Mouse (Mus musculus) embryonic facial prominence, embryonic 13.5 days (tissue): ENCODE measurements around the gene Stx17. TPM values are rescaled to one million over a fixed set of nuclear protein-coding genes. Genes with fewer than 3 reads are reported as not detected.

ENCODE experiments used
- microRNA counts: library from miRNA; unstranded; fragments of <30 nt; microRNA quantifications from one replicate; lab custom pipeline; 2016
- microRNA-seq: library from miRNA; unstranded; fragments of <30 nt; microRNA quantifications from one replicate; pipeline ENCODE4, GENCODE M21; 2016
- polyA plus RNA-seq: library from polyadenylated mRNA; unstranded; fragments of >200 nt; fragmentation: Nextera tagmentation; extraction: Ambion mirVana; gene quantifications from 2 replicates; pipeline ENCODE4 v1.2.1, GENCODE M21; 2015

The Stx17 gene
- polyA plus RNA-seq, 1 experiment from 2014 or later = 37.4 TPM

MicroRNAs within 50 kb of the gene (microRNA counts, 519-probe panel; counts per million panel counts)
- microRNA mmu-miR-1958 (lab: Ali Mortazavi, UCI) = 236 counts per million, percentile 44 among the panel's probes with 10 or more counts

Small RNA genes within 50 kb of the gene (microRNA-seq; reads per million reads assigned to microRNA genes)
- gene Mir1958 = not detected

Other genes with a start within 250 kb of the Stx17 start
- gene Nr4a3, start 79.8 kb upstream of the Stx17 start, polyA plus RNA-seq = 1.0 TPM in 2 replicates
- 80.8 and 89.3 TPM in 2 replicates for gene Erp44, start 154.6 kb downstream of the Stx17 start, polyA plus RNA-seq
- gene Invs, start 154.8 kb downstream of the Stx17 start, polyA plus RNA-seq = 14.2 and 15.4 TPM in 2 replicates